Mouse (Mus musculus) left cerebral cortex, postnatal 25 days (tissue): ENCODE data around the gene Neb. TPM values are rescaled to one million over a fixed set of nuclear protein-coding genes. Genes with fewer than 3 reads are reported as not detected.
"Not testable (repeated sequence)": the region's sequence is repeated elsewhere in the genome, so short reads cannot be mapped to it uniquely, and the experiment has no call there.

Experiments
- DNase-seq, 2 experiments: peaks; one replicate each; pipeline ENCODE4 v3.0.0; 2022; ENCODE audit warnings: low spot score in 2 of 2, mixed read lengths in 1 of 2
- intact Hi-C: fragments of 180-260 bp; cut with DNase I; formaldehyde crosslinking; loops from one replicate; pipeline ENCODE4 v1.15.1; 2025
- total RNA-seq, 2 experiments: library from RNA; stranded (reverse); gene quantifications; 2 replicates each; pipeline ENCODE4 v1.2.3; 2021

Neb gene
- total RNA-seq, 2 experiments from 2014 or later, result 0.99 to 1.1 TPM

- DNase-seq, result no peak
- intact Hi-C loops, result no loop called here
Observed at GRCm38 (mm10) chr2:52224366-52224765, 153.9 kb downstream of the Neb start.

- DNase-seq, result no peak
- intact Hi-C loops, result no loop called here
Observed at GRCm38 (mm10) chr2:52220074-52220473, 158.2 kb downstream of the Neb start.

- intact Hi-C loops, result no loop called here
- no peak for DNase-seq
Observed at GRCm38 (mm10) chr2:52215945-52216344, 162.3 kb downstream of the Neb start.

GRCm38 (mm10) chr2:52212561-52212961 is 165.7 kb downstream of the Neb start:
- DNase-seq, result peak in 1 of 2 experiments; percentile 10
- intact Hi-C loops, result no loop called here

GRCm38 (mm10) chr2:52211358-52211899 is 166.8 kb downstream of the Neb start:
- no peak for DNase-seq
- intact Hi-C loops, result no loop called here

GRCm38 (mm10) chr2:52210685-52211084 is 167.6 kb downstream of the Neb start:
- peak in 1 of 2 experiments; percentile 50 for DNase-seq
- intact Hi-C loops, result no loop called here

GRCm38 (mm10) chr2:52204992-52205391 is 173.3 kb downstream of the Neb start:
- intact Hi-C loops, result no loop called here

GRCm38 (mm10) chr2:52193629-52194028 is 184.6 kb downstream of the Neb start:
- DNase-seq, result no peak
- intact Hi-C loops, result no loop called here

More at GRCm38 (mm10) chr2:52204992-52205391, 173.3 kb downstream of the Neb start:
- no peak for DNase-seq

GRCm38 (mm10) chr2:52179678-52180077 is 198.6 kb downstream of the Neb start:
- DNase-seq, result no peak
- intact Hi-C loops, result no loop called here

- intact Hi-C loops, result no loop called here
- no peak for DNase-seq
Observed at GRCm38 (mm10) chr2:52177726-52178125, 200.5 kb downstream of the Neb start.

GRCm38 (mm10) chr2:52177184-52177583 is 201.1 kb downstream of the Neb start:
- DNase-seq, result no peak

GRCm38 (mm10) chr2:52176537-52176936 is 201.7 kb downstream of the Neb start:
- intact Hi-C loops, result no loop called here
- DNase-seq, result peak; percentile 74 to 97

More at GRCm38 (mm10) chr2:52177184-52177583, 201.1 kb downstream of the Neb start:
- intact Hi-C loops, result no loop called here

- DNase-seq, result no peak
- intact Hi-C loops, result no loop called here
Observed at GRCm38 (mm10) chr2:52174951-52175350, 203.3 kb downstream of the Neb start.

GRCm38 (mm10) chr2:52169243-52170005 is 208.8 kb downstream of the Neb start:
- no peak for DNase-seq
- intact Hi-C loops, result no loop called here

- DNase-seq, result no peak
- intact Hi-C loops, result no loop called here
Observed at GRCm38 (mm10) chr2:52153064-52153463, 225.2 kb downstream of the Neb start.

- DNase-seq, result no peak
- intact Hi-C loops, result no loop called here
Observed at GRCm38 (mm10) chr2:52133351-52133750, 244.9 kb downstream of the Neb start.

- intact Hi-C loops, DNase-seq: not testable (repeated sequence)
Observed at GRCm38 (mm10) chr2:52131370-52131769, 246.9 kb downstream of the Neb start.

GRCm38 (mm10) chr2:52114086-52114485 is 264.2 kb downstream of the Neb start:
- no peak for DNase-seq
- intact Hi-C loops, result loop anchor here (10.0 kb wide), 1 partner anchor 281 kb away; no protein-coding TSS in a partner anchor
